Mouse (Mus musculus) retina, embryonic 14.5 days (tissue): ENCODE measurements at regions not wholly inside any gene's neighbourhood (a gene's known extent, or its start where the extent isn't known, plus 50 kb on each side); places are given as distances from the start of the nearest gene placed in this dataset.
"Not testable (repeated sequence)": the region's sequence is repeated elsewhere in the genome, so short reads cannot be mapped to it uniquely, and the experiment has no call there.

Experiments
- DNase-seq: peaks from one replicate; pipeline ENCODE4 v3.0.0-alpha.2; 2015; ENCODE audit warnings: low spot score

GRCm38 (mm10) chr14:120755389-120755788 lies 155.6 kb upstream of the Ipo5 start:
- DNase-seq: no peak

GRCm38 (mm10) chr14:120758200-120758830 lies 152.7 kb upstream of the Ipo5 start:
- no peak for DNase-seq

GRCm38 (mm10) chr14:120762168-120762567 lies 148.9 kb upstream of the Ipo5 start:
- DNase-seq: peak; percentile 11

- DNase-seq: peak; percentile 50
Observed at GRCm38 (mm10) chr14:120762733-120763132, 148.3 kb upstream of the Ipo5 start.

GRCm38 (mm10) chr14:120763796-120764195 lies 147.2 kb upstream of the Ipo5 start:
- no peak for DNase-seq

GRCm38 (mm10) chr14:120764386-120764785 lies 146.6 kb upstream of the Ipo5 start:
- DNase-seq: no peak

GRCm38 (mm10) chr14:120766451-120766850 lies 144.6 kb upstream of the Ipo5 start:
- DNase-seq: no peak

- peak; percentile 45 for DNase-seq
Observed at GRCm38 (mm10) chr14:120770579-120770978, 140.4 kb upstream of the Ipo5 start.

GRCm38 (mm10) chr14:120773001-120773400 lies 138.0 kb upstream of the Ipo5 start:
- DNase-seq: not testable (repeated sequence)

- peak; percentile 18 for DNase-seq
Observed at GRCm38 (mm10) chr14:120791828-120792554, 119.0 kb upstream of the Ipo5 start.

- no peak for DNase-seq
Observed at GRCm38 (mm10) chr14:120797916-120798490, 113.0 kb upstream of the Ipo5 start.

GRCm38 (mm10) chr14:120803191-120803590 lies 107.8 kb upstream of the Ipo5 start:
- no peak for DNase-seq

- DNase-seq: peak; percentile 94
Observed at GRCm38 (mm10) chr14:120803739-120804138, 107.3 kb upstream of the Ipo5 start.

- DNase-seq: peak; percentile 8
Observed at GRCm38 (mm10) chr14:120804183-120804848, 106.7 kb upstream of the Ipo5 start.

- DNase-seq: no peak
Observed at GRCm38 (mm10) chr14:120805137-120805536, 105.9 kb upstream of the Ipo5 start.

- not testable (repeated sequence) for DNase-seq
Observed at GRCm38 (mm10) chr14:120805816-120806552, 105.0 kb upstream of the Ipo5 start.

- DNase-seq: no peak
Observed at GRCm38 (mm10) chr14:120806553-120806893, 104.5 kb upstream of the Ipo5 start.

- DNase-seq: no peak
Observed at GRCm38 (mm10) chr14:120809321-120809720, 101.7 kb upstream of the Ipo5 start.

GRCm38 (mm10) chr14:120813938-120814337 lies 97.1 kb upstream of the Ipo5 start:
- no peak for DNase-seq

- DNase-seq: not testable (repeated sequence)
Observed at GRCm38 (mm10) chr14:120815126-120815525, 95.9 kb upstream of the Ipo5 start.

GRCm38 (mm10) chr14:120816529-120816928 lies 94.5 kb upstream of the Ipo5 start:
- no peak for DNase-seq

GRCm38 (mm10) chr14:120826187-120826586 lies 84.8 kb upstream of the Ipo5 start:
- DNase-seq: no peak
